Mouse (Mus musculus) kidney, adult 2 months (tissue): ENCODE results near the gene Pramel6. TPM values are rescaled to one million over a fixed set of nuclear protein-coding genes. Genes with fewer than 3 reads are reported as not detected.
"Not testable (repeated sequence)": the region's sequence is repeated elsewhere in the genome, so short reads cannot be mapped to it uniquely, and the experiment has no call there.

ENCODE experiments used
- DNase-seq: peaks from one replicate; pipeline ENCODE4 v3.0.0; 2021
- H3K27ac ChIP-seq: fragments of 200-500 bp; 2 replicates; pipeline ENCODE4 v1.5.1; 2012; ENCODE audit warnings: low read depth, low read length, control low read depth, inconsistent platforms; ENCODE audit not compliant: insufficient read depth
- H3K27me3 ChIP-seq: fragments of 200-500 bp; replicated peaks from 2 replicates; pipeline ENCODE4 v1.6.1; 2012; ENCODE audit warnings: mild to moderate bottlenecking, moderate library complexity, low read length, inconsistent platforms; ENCODE audit not compliant: control insufficient read depth, insufficient read depth
- H3K36me3 ChIP-seq: fragments of 200-500 bp; 2 replicates; pipeline ENCODE4 v1.6.1; 2012; ENCODE audit warnings: mild to moderate bottlenecking, moderate library complexity, low read length, inconsistent platforms; ENCODE audit not compliant: control insufficient read depth, insufficient read depth
- H3K4me1 ChIP-seq: fragments of 200-500 bp; 2 replicates; pipeline ENCODE4 v1.6.1; 2011; ENCODE audit warnings: low read length; ENCODE audit not compliant: control insufficient read depth, insufficient read depth
- H3K4me3 ChIP-seq: fragments of 200-500 bp; 2 replicates; pipeline ENCODE4 v1.5.1; 2011; ENCODE audit warnings: mild to moderate bottlenecking, low read depth, low read length, control low read depth; ENCODE audit not compliant: insufficient read depth
- CTCF ChIP-seq: fragments of 200-500 bp; conservative IDR thresholded peaks from 2 replicates; pipeline ENCODE4 v1.5.1; 2011; ENCODE audit warnings: low read depth, mild to moderate bottlenecking, control low read depth, low read length, moderate library complexity, mixed read lengths; ENCODE audit not compliant: insufficient read depth, insufficient read length
- POLR2A ChIP-seq: fragments of 200-500 bp; IDR thresholded peaks from one replicate; pipeline ENCODE4 v1.6.1; 2011; ENCODE audit warnings: low read depth, low read length, control low read depth
- WGBS: fragments of 180-500 bp; shearing (Covaris S2); methylation state at CpG from one replicate; pipeline ENCODE4 v1.1.7; 2018; 5-methylcytosine and 5-hydroxymethylcytosine counted together
- polyA plus RNA-seq: library from polyadenylated mRNA; depleted of rRNA; stranded (reverse); fragments of >200 nt; gene quantifications from 2 replicates; pipeline ENCODE4 v1.2.3, GENCODE M21; 2012; rRNA removed

Gene Pramel6
- polyA plus RNA-seq: not detected in 2 replicates

GRCm38 (mm10) chr2:87506265-87506664 lies at the start of gene Pramel6:
Gene Pramel6 (plus strand): TSS chr2:87506565.
- Histone ChIP-seq H3K4me1 (no peaks in the 10 kb centered on the region), H3K27me3 (no peaks in the 10 kb centered on the region), H3K27ac (no peak within 1 kb of the TSS), H3K36me3 (no peaks in the 10 kb centered on the region), H3K4me3 (no peak within 1 kb of the TSS)
- no peak for TF ChIP-seq POLR2A
- no peak for TF ChIP-seq CTCF
- 84% methylated on average over 6 of the region's 6 CpGs for WGBS
- no peak for DNase-seq

GRCm38 (mm10) chr2:87461769-87462168 lies 44.6 kb upstream of the Pramel6 start:
- H3K4me1 ChIP-seq: no peaks in the 10 kb centered on the region
- H3K4me3 ChIP-seq: no peak overlapping the region
- TF ChIP-seq CTCF (no peak), POLR2A (no peak)
- H3K27me3 ChIP-seq: no peaks in the 10 kb centered on the region
- 87% methylated on average over 4 of the region's 4 CpGs for WGBS
- no peaks in the 10 kb centered on the region for H3K36me3 ChIP-seq
- H3K27ac ChIP-seq: no peak overlapping the region
- DNase-seq: no peak

GRCm38 (mm10) chr2:87480207-87480606 lies 26.2 kb upstream of the Pramel6 start:
- H3K4me3 ChIP-seq: no peak overlapping the region
- DNase-seq: no peak
- TF ChIP-seq CTCF: peak; percentile 30; the same call in 1 of the 2 replicates
- no peak for TF ChIP-seq POLR2A
- H3K27me3 ChIP-seq: no peaks in the 10 kb centered on the region
- H3K36me3 ChIP-seq: no peaks in the 10 kb centered on the region
- no peaks in the 10 kb centered on the region for H3K4me1 ChIP-seq
- H3K27ac ChIP-seq: no peak overlapping the region

GRCm38 (mm10) chr2:87481158-87481557 lies 25.2 kb upstream of the Pramel6 start:
- Histone ChIP-seq H3K36me3 (no peaks in the 10 kb centered on the region), H3K27ac (no peak overlapping the region), H3K4me3 (no peak overlapping the region), H3K27me3 (no peaks in the 10 kb centered on the region), H3K4me1 (no peaks in the 10 kb centered on the region)
- 84% methylated on average over 4 of the region's 4 CpGs for WGBS
- DNase-seq: no peak
- TF ChIP-seq CTCF (no peak), POLR2A (no peak)

- no peak overlapping the region for H3K27ac ChIP-seq
- TF ChIP-seq POLR2A: no peak
- no peak for TF ChIP-seq CTCF
- H3K4me1 ChIP-seq: no peaks in the 10 kb centered on the region
- H3K36me3 ChIP-seq: no peaks in the 10 kb centered on the region
- 78% methylated on average over 2 of the region's 2 CpGs for WGBS
- no peak overlapping the region for H3K4me3 ChIP-seq
- DNase-seq: no peak
- H3K27me3 ChIP-seq: no peaks in the 10 kb centered on the region
Observed at GRCm38 (mm10) chr2:87482276-87482675, 24.1 kb upstream of the Pramel6 start.

GRCm38 (mm10) chr2:87496993-87497392 lies 9.4 kb upstream of the Pramel6 start, which contains the start of gene Pramel7:
Gene Pramel7 (minus strand): TSS chr2:87497093.
- not testable (repeated sequence) for H3K4me3 ChIP-seq, H3K4me1 ChIP-seq, H3K27ac ChIP-seq, H3K27me3 ChIP-seq, DNase-seq, H3K36me3 ChIP-seq
- 85% methylated on average over 4 of the region's 5 CpGs for WGBS

GRCm38 (mm10) chr2:87515046-87515445 lies 8.7 kb downstream of the Pramel6 start:
- TF ChIP-seq CTCF: no peak
- no peak for TF ChIP-seq POLR2A
- Histone ChIP-seq H3K36me3 (no peaks in the 10 kb centered on the region), H3K27me3 (no peaks in the 10 kb centered on the region), H3K4me1 (no peaks in the 10 kb centered on the region), H3K4me3 (no peak overlapping the region), H3K27ac (no peak overlapping the region)
- DNase-seq: no peak
- 88% methylated on average over 2 of the region's 2 CpGs for WGBS
